Mouse (Mus musculus) adrenal gland, adult 8-10 months (tissue): Measurements from ENCODE around the gene Mturn. TPM values are rescaled to one million over a fixed set of nuclear protein-coding genes. Genes with fewer than 3 reads are reported as not detected.

Experiments
- DNase-seq: peaks from one replicate; pipeline ENCODE4 v3.0.0; 2022
- total RNA-seq, 4 experiments: library from RNA; stranded (reverse); gene quantifications; 2 replicates each; pipeline ENCODE4 v1.2.4; 2022

Gene Mturn
- total RNA-seq, 4 experiments from 2014 or later: 15.6 to 30.6 (median 20.3) TPM

DNA sequence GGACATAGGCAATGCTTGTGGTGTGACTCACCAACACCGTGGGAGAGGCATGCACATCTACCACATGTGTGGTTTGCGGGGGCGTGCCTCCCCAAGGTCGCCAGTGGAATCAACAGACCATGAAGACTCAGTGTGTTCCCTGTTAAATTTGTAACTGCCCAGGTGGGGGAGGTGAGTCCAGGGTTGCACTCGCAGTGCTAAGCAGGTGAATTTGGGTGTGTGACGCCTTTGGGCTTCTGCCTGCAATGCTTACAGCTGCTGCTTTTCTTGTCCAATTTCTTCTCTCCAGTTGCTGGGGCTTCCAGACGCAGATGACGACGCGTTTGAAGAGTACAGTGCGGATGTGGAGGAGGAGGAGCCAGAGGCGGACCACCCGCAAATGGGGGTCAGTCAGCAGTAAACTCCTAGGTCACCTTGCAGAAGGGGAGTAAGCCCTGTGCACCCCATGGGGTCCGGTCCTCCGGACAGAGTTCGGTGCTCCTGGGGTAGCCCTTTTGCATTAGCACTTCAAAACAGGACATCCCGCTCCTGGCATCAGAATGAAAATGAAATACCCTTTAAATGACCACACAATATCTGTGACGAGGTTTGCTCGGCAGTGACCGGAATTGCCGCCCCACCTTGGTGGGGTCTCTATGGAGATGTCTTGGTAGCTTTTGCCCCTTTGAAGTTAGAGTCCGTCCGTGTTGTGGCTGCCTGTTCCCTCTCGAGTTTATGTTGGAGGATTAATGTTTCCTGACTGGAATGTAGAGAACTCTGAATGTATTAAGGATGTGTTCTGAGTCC, 17.5 kb downstream of the Mturn start:
- no peak for DNase-seq

DNA sequence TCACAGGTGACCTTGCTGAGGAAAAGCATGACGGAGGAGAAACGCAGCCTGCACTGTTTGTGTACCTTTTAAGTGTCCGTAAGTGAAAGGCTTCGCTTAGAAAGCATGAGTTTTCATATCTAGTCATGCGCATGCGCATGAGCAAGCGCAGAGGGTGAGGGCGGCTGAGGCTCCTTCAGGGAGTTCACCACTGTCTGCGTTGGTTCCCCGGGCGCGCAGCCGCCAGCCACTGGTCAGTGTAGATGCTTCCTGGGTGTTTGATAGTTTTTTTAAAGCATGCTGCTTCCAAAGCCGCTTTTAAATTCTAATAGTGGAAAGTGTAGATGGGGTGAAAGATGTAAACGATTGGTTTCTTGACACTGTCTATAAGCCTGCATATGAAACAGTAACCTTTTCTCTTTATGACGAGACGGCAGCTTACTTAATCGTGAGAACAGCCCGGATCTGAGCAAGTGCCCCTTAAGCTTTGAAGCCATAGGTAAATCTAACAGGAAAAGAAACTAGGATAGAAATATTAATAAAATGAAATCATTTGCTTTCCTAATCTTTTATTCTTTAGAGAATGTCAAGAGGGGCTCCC, 18.1 kb downstream of the Mturn start:
- peak; percentile 83 for DNase-seq

DNA sequence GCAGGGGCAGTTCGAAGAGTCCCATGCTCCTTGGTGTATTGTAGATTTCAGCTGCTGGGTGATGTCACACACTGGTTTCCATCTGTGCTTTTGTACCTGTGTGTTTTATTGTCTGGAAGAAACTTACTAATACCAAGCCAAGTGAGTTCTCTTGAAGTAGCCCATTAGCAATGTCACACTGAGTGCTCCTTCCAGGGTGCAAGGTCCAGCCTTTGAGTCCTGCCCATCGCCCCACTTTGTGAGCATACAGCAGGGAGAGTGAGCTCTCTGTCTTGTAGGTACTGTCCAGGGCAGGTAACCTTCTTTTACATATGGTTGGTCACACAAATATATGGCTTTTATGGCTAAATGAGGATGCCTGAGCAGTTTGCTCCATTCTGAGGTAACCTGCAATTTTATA, 19.1 kb downstream of the Mturn start:
- DNase-seq: no peak

DNA sequence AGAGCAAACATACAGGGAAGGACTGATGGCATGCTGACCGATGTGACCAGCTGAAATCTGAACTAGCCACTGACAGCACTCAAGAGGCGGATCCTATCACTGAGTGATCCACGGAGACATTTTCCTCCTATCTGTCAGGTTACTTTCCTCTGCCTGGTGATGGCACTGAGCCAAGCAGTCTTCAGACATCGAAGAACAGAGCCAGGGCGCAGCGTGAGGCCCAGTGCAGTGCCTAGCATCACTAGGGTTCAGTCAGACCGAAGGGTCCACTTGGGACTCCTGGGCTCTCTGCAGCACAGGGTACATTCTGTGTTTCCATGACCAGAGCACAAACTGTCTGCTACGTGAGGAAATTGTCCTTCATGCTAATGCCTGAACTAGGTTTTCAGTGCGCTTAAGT, 20.5 kb downstream of the Mturn start:
- DNase-seq: no peak

DNA sequence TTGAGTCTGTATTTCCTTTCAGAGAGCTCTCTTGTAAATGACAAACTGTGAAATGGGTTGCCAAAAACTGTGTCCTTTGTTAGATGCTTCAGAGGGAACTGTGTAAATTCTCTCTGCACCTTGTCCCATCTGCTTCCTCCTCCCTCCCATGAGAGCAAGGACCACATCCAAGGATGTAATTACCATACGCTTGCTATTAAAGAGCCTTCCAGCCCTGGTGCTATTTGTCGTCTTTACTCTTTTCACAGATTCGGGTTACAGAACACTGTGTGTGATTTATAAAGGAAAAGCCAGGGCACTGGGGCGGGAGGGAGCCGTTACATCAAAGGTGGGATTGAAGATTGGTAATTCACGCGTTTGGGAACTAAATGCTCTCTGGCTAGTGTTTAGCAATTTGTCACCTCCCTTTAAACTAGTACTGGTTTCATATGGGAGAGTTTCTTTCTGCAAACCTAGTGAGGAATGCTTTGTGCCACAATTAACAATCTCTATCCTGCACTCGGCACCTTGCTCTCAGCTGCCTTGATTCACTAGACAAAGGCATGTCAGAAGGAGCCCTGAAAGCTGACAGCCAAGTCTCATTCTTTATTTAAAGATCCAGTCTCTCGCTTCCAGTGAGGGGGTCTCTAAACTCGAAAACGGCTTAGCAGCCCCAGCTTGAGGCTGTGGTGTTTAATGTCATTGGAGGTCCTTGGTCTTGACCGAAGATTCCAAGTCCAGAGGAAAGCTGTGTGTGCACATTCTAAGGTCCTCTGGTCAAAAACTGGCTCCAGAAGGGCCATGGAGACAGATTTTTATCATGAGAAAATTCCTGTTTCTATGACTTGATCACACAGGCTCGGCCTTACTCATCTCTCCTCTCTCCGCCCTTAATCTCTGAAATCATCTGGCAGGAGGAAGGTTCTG, 22.5 kb downstream of the Mturn start:
- DNase-seq: no peak

DNA sequence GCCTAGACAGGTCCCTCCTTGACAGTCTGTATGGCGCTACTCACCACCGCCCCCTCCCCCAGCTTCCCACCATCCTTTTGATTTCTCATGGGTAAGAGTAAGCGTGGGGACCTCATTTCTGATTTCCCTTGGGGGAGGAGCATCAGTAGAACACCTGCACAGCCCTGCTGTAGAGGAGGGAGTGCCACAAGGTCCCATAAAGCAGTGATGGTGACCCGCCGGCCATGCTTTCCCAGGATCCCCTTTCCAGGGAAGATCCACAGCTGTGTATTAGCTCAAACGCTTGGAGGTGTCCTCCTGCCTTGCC, 23.1 kb downstream of the Mturn start:
- DNase-seq: no peak

DNA sequence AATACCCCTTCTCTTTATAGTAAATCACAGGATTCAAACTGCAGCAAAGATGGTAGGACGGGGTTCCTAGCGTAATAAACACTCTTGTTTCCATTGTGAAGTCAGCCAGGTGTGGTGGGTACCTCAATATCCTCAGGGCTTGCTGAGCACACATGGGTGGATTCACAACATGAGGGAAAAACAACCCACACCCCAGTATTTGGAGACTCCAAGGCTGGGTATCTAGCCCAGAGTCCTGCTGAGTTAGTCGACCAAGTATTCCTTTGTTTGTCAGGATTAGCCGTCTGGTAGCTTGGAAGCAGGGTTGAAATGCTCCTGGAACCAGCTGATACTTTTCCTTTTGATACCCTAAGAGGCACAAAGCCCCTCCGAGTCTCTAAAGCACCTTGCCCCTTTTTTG, 23.4 kb downstream of the Mturn start:
- no peak for DNase-seq

DNA sequence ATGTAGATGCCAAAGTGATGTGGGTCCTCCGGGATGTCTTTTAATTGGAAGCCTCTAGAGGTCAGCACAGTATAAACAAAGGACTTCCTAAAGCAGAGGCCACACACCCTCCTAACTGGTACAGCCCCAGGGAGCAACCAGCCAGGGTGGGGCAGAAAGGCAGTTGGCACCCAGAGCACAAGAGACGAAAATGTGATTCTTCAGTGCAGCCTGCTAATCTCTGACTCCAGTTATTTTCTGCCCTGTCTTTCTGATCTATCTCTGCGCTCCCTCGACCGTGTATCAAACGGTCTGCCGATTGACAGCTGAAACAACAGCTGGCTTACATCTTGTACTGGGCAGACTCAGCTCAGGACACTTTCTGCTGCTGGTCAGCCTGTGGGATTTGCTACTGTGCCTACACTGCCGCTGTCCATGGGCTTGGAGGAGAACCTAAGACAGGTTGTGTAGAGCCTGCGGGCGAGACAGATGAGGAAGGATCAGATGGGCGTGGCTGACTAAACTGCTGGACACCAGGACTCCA, 24.0 kb downstream of the Mturn start:
- DNase-seq: peak; percentile 43

DNA sequence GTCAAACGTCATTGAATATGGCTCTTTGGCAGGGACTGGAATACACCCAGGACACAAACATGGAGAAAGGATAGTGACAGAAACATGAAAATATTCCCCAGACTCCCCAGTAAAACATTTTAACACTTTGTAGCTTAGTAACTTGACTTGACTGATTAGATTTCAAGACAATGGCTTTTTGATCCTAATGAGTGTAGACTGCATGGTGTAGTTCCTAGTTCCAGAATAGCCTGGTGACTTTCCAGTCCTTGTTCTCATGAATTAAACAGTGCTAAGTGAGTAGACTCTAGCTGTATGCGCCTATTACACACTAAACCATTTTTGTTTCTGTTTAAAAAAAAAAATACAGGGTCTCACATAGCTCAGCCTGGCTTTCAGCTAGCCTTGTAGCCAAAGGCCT, 24.7 kb downstream of the Mturn start:
- DNase-seq: no peak

DNA sequence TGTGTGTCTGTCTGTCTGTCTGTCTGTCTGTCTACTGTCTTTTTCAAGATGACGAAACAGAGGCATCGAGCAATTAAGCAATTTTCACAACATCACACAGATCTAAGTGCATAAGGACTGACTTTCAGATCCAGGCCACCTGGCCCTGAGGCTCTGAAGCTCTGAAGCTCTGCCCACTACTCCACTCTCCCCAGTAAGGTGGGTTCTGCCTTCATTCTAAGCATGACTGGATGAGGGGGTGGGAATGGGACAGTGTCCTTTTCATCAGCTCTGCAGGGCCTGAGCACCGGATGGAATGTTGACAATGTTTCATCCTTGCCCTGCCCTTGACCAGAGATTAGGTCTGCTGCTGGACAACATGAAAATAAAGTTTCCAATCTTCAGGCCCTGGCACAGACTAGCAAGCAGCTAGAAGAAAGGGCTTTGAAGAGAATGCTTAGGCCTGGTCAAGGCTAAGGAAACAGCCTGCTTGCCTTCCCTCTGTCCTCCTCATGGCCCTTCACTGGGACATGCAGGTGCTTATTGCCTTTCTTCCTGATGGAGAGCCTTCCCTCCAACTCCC, 25.3 kb downstream of the Mturn start:
- DNase-seq: no peak

DNA sequence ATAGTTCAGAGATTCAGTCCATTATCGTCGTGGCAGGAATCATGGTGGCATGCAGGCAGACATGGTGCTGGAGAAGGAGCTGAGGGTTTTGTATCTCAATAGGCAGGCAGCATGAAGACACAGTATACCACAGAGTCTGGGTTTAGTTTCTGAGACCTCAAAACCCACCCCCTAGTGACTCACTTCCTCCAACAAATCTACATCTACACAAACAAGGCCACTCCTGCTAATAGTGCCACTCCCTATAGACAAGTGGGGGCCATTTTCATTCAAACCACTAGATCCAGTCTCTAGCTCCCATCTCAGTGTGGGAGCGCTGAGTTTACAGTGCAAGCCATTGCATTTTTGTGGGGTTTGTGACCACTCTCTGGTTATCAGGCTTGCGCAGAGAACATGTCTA, 27.2 kb downstream of the Mturn start:
- DNase-seq: no peak

DNA sequence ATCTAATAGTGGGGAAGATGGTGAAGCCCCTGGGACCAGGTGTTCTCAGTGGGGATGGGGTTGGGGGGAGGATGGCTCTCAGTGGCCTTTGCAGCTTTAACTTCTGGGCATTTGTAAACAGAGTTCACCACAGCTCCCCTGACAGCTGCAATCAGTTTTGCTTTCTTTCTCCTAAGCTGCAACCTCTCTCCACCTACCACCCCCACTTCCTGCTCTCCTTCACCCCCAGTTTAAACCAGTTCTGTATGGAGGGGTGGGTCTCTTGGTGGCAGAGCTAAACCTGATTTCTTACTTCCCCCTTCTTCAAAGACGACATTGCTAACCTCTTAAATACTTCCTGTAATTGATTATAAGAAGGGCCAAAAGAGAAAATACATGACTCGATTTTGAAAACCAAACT, 34.3 kb downstream of the Mturn start:
- DNase-seq: no peak

DNA sequence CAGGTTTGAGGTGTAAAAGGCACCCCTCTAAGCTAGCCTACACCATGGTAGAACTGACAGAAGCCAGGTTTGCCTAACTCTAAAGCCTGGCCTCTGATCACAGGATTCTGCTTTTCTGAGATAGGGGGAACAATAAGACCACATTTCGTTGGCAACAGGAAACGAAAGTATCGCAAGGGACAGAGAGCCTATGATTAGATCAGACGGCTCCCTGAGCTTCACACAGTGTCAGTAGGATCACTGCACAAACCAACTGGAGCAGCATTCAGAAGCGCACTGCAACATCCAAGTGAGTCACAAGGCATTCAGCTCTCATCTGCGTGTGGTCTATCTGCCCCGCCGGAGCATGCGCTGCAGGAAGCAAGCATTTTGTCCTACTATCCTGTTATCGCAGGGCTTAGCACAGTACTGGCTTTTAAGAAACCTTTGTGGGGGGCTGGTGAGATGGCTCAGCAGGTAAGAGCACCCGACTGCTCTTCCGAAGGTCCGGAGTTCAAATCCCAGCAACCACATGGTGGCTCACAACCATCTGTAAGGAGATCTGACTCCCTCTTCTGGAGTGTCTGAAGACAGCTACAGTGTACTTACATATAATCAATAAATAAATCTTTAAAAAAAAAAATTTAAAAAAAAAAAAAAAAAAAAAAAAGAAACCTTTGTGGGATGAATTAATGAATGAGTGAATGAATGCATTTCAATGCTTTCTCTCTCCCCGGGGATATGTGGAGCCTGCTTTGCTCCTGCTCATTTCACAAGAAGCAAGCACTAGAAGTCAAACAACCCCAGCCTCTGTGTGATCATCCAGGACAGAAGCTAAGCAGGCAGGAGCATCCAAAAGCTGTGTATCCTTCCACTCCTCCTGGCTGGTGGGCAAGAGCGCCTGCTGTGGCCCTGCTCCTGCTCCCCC, 37.6 kb downstream of the Mturn start:
- DNase-seq: no peak

DNA sequence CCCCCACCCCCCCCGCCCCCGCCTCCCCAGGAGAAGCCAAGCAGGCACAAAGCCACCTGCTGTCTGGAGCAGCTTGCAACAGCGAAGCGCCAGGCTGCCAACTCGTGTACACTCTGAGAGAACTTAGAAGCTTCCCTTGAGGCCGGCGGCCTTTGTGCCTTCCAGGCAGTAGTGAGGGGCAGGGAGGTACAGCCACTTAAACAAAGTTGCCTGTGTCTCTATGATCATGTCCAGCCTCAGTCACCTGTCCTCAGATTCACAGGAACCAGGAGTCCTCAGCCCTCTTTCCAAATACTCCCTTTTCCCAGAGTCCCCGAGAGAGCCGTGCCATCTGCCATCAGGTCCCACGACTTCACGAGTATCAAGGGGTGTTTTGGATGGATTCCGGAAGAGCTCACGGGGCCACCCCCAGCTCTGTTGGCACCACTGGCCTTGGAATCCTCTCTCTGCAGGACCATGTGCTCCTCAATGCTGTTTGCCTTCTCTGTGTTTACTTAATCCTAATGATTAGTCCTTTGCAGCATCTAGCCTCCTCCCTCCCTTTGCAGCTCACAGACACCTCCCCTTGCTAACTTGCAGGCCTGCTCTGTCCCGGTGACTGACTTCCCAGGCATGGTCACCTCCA, 38.4 kb downstream of the Mturn start:
- no peak for DNase-seq

DNA sequence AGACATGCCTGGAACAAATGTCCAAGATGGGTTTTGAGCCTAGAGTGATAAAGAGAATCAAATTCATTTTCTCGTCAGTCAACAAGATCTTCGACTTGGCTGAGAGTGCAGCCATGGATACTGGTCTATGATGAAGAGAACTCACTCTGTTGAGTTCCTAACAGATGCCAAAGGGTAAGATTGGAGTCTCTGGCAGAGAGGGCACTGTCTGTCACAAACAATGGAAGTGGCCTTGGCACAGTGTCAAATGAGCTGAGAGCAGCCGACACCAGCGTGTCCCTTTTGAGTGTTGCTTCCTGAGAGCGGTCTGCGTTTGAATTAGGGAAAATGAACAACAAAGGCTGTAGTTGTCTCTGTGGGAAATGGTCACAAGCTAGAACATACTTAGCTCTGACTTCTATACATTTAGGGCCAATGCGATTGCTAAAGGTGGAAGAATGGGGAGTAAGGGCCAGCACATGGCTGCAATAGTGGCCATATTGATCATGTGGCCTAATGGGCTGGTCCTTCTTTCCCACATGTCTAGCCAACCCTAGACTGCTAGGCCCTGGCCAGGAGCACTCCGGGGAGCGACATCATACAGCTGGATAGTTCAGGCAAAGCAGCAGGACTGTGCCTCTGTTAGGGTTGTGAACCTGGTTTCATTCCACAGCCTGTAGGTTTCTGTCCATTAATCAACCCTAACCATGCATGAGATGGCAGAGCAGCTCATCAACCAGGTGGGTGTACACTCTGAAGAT, 39.3 kb downstream of the Mturn start:
- no peak for DNase-seq

DNA sequence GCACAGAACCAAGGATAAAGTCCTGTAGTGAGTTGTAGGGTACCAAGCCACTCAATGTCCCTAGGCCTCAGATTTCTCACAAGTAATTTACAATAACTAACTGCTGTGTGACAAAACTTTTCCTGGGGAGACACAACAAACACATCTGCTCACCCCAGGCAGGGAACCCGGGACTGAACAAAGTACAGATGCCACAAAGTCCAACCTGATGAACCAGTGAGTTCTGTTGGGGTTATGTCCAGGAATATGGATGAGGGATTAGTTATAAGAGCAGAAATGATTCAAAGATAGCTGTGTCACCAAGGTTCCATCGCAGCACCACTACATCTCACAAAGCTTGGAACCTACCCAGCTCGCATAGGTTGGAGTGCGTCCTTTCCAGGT, 39.8 kb downstream of the Mturn start:
- no peak for DNase-seq

DNA sequence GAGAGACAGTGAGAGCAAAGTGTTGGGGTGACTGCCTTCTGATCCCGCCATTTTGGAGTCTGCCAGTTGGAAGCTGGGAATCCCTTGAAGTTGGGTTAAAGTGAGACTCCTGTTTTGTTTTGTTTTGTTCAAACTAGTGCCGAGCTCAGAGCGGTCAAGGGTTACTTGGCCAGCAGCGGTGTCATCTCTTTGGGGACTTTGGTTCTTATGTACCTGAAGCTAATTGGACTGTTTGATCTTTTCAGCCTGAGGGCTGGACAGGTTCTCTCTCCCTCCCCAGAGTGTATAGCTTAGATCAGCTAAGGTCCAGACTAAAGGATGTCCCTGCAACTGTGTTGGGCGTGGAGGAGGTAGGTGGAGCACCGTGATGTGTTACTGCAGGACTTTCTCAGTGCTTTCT, 44.9 kb downstream of the Mturn start:
- no peak for DNase-seq

DNA sequence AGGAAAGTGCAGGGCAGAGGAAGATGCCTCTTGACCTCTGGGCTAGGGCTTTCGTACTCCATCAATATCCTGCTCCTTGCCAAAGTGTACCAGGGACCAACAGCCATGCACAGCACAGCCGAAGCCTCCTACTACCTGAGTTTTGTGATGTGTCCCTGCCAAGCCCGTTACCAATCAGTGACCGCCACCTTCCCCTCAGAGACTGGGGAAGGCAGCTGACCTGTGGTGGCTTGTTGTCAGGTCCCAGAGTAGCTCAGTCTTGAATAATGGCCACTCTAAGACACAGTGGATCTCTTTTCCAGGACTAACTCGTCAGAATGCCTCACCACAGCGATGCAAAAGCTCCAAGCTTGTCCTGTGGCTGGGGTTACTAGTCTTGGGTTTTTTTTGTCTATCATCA, 45.4 kb downstream of the Mturn start:
- no peak for DNase-seq

DNA sequence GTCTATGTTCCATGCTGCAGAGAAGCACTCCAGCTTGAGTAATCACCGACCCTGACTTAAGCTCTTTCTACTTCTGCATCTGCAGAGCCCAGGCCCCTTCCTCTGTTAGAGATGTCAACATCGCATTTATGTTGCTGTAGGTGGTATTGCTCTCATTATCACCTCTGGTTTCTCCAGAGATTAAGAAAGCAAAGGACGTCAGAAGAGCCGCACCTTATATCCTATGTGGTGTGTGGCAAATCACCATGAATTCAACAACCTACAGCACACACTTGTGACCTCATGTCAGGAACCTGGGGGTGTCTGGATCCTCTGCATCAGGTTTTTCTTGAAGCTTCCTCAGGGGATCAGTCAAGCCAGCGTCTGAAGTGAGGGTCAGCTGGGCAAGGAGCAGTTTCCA, 46.0 kb downstream of the Mturn start:
- no peak for DNase-seq

DNA sequence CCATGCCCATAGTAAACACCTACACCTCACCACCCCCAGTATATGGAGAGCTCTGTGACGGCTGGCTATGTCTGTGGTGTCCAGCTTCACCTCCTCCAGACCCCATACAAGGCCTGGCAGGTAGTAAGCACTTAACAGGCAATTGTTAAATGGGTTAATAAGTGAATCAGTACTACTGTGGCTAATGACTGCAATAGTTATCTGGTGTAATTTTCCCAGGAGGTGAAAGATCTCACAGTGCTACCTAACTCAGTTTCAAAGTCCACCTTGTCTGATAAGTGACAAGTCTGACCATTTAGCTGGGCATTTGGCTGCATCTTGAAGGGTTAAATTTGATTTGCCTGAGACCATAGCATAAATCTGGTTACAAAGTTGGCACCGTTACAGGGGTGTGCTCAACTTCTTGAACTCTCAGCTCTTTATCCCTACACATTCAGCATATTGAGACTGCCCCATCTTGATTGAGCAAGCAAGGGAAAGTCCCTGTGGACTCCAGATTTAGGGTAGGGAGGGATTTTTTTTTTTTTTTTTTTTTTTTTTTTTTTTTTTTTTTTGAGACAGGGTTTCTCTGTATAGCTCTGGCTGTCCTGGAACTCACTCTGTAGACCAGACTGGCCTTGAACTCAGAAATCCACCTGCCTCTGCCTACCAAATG, 48.2 kb downstream of the Mturn start:
- DNase-seq: no peak
